Mouse (Mus musculus) lung, postnatal 25 days (tissue): ENCODE measurements around the gene Ccl28.
A peak's percentile ranks its signal among the peaks of the same experiment; 100 is the strongest.
"Not testable (repeated sequence)": the region's sequence is repeated elsewhere in the genome, so short reads cannot be mapped to it uniquely, and the experiment has no call there.

Experiments used
- DNase-seq: peaks from one replicate; pipeline ENCODE4 v3.0.0; 2022; ENCODE audit warnings: low spot score

Ccl28 gene

DNA sequence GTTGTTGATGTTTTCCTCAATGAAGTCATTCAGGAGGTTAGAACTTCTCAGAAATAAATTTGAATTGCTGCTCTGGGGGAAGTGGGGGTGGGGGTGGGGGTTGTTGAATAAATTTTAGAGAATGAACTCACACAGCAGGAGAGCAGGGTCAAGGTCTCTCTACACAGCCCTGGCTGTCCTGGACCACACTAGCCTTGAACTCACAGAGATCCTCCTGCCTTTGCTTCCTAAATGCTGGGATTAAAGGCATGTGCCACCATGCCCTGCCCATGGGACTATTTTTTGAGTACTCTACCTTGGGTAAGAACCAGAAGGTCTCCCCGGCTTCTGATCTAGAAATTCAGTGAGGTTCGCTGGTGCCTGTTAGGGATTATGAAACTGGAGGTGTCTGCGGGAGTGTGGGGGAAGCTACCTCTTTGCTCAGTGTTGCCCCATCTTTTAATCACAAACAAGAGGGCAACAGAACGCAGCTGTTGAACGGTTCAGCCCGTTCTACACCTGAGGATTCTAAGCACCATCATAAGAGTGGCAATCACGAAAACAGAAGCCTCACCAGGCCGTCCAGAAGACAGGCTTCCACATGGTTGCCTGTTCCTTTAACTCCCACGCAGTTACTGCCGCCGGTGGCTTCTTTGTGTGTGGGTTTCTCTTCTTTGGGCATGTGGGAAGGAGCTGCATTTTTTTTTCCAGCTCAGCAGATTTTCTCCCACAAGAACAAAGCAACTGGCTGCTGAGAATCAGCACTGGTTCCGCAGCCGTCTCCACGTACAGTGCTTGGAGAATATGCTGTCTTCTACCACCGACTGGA lies 25.5 kb downstream of the Ccl28 start:
- DNase-seq: no peak

DNA sequence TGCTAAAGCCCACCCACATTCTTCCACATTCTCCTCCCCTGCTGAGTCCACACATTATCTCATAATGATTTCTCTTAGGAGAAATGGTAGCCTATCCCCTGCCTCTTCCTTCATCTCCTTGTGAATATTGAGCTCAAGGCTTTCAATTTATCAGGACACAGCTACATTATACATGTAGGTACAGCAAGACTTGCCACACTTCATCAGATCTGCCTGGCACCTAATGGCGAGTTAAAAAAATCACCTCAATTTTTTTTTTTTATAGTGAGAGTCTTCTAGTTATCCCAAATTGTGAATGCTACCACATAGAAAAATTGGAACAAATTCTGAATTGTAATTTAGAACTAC lies 26.1 kb downstream of the Ccl28 start:
- DNase-seq: no peak

DNA sequence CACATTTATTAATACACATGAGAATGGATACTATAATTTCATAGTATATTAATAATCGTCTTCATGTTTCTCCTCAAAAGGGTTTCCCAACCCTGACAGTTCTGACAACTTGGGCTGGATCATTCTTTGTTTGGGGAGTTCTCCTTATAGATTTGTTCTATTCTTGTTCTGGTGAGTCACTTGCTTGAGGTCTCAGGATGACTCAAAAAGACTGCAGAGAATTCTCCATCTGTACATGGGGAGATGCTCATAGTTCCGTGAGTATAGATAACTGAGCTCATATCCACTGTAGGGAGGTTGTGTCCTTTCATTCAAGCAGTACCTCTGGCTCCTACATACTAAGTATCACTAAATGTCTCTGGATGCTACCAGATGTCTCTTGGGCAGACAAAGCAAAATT lies 31.1 kb downstream of the Ccl28 start:
- no peak for DNase-seq

DNA sequence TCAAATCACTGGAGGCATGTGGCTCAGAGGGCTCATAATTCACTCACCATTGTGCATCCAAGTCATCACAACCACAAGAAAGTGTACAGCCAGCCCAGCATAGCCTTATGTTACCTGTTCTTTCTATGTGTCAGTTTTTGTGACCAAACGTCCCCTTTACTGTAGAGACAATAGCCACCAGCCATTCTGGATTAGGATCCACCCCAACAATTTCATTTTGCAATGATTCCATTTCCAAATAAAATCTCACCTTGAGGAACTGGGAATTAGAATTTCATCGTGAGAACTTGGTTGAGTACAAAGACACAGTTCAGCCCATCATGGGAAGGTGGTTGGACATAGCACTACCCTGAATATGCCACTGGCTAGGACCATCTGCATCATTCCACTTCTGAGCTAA lies 32.6 kb downstream of the Ccl28 start:
- no peak for DNase-seq

DNA sequence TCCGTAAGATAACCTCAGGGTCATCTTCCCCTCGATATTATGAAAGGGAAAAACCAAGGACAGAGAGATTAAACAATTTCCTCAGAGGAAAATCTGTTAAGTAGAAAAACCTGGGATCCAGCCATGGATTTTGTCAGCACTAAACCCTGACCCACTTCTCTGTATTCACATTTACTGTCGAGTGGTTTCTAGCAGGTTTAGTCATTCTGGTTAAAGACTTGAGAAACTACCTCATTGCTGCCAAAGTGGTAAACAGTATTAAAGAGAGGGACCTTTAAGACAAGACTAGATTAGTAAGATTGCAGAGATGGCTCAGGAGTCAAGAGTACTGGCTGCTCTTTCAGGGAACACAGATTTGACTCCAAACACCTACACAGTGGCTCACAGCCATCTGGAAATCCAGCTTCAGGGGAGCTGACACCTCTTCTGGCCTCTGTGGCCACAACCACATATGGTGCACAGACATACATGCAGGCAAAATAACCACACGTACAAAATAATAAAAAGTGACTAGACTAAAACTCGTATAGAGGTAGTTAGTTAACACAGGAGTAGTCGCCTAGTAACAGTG lies 33.3 kb downstream of the Ccl28 start:
- DNase-seq: no peak

DNA sequence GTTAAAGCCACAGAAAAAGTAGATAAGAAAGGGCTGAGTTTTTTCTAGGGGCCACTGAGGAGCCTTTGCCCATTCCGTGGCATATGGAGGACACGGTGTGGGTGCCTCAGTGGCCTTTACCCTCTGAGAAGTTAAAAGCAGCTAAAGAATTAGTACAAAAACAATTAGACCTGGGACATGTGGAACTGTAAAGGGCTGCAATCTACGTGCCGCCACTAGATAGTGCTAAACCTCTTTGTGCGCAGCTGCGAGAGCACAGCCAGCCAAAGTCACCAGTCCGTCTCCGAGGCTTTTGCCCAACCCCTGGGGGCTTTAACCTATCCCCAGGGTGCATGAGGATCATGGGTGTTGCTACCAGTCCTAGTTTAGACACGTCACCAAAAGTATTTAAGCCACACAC lies 37.8 kb downstream of the Ccl28 start:
- DNase-seq: not testable (repeated sequence)

DNA sequence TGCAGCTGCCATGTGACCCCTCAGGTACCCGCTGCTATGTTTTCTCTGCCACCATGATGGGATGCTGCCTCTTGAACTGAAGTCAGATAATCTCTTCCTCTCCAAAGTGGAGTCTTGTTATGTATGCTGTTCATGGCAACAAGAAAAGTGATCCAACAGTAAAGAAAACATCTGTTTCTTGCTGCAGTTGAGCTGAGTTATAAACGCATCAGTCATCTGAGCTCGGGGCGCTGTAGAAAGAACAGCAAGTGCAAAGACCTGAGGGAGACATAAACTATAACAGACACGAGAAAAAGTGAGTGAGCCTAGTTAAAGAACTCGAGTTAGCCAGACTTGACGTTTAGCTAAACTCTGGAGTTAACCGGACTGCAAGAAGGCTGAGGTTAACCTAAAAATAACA lies 55.2 kb downstream of the Ccl28 start:
- DNase-seq: no peak

DNA sequence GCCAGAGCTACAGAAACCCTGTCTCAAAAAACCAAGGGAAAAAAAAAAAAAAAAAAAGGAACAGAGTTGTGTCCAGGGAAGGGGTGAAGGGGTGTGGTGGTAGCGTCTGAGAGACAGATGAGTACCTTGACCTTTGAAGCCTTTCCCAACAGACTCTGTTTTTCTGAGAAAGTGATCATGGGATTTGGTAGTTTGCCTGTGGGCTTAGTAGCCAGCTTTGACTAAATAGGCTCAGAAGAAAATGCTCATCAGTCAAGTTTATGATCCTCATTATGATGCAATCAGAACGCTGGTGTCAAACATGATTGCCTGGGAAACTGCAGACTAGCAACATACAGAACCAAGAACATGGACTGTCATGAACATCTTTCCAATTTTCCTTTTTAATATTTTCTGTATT lies 56.1 kb downstream of the Ccl28 start:
- DNase-seq: no peak

DNA sequence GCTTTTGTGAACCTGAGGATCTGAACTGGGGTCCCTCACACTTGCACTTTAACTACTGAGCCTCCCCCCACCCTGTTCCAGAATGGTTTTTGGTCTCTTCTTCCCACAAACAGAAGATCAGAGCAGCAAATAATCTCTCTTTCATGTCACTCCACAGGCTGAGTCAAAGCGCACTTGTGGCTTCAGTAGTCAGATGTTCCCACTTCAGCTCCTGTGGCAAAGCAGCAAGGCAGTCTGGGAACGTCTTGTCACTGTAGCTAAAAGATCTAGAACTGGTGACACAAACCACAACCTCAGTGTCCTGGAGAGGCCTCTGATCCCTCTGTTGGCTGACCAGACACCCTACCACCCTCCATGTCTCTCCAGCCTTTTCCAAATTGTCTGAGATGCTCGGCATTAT lies 57.5 kb downstream of the Ccl28 start:
- DNase-seq: no peak

DNA sequence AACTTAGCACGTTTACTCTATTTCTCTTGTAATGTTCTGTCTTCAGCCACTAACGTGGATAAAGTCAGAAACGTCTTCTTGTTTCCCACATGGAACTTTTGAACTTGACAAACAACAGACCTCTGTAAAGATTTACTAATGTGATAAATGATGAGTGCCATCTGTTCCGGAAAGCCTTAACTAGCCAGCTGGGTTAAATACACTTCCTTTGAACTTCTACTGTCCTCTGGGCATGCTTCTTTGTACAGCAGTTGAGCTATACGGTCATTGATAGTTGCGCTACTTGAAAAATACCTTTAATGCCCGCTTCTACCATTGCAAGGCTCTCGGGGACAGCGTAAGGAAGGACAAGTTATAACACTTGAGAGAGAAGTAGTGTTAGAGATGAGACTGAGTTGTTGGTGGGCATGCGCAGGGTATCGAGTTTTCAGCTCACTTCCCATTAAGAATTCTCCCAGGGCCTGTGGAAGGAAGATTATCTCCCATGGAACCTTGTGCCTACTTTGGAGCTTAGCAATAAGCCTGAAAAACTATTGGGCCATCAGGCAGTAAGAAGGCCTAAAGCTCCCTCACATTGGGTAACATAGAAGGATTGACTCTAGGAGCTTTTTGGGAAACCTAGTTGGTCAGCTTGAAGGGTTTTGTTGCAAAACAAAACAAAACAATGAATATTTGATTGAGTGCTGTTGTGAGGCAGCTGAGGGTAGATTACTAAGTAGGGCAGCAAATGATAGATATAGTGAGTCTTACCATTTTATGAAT lies 61.0 kb downstream of the Ccl28 start:
- DNase-seq: peak; percentile 32

DNA sequence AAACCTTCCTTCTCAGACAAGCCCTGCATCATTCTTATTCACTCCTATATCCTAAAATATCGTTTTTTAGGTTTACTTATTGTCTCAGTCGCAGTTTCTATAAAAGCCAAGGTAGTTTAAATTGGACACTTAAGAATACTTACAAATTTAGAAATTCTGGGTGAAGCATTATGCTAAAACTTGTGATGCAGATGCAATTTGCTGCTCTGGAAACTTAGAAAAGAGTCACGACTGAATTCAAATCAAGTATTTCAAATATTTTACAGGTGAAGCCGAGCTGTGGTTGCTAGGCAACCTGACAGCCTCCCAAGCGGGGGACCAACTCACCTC lies 66.1 kb downstream of the Ccl28 start:
- DNase-seq: no peak

DNA sequence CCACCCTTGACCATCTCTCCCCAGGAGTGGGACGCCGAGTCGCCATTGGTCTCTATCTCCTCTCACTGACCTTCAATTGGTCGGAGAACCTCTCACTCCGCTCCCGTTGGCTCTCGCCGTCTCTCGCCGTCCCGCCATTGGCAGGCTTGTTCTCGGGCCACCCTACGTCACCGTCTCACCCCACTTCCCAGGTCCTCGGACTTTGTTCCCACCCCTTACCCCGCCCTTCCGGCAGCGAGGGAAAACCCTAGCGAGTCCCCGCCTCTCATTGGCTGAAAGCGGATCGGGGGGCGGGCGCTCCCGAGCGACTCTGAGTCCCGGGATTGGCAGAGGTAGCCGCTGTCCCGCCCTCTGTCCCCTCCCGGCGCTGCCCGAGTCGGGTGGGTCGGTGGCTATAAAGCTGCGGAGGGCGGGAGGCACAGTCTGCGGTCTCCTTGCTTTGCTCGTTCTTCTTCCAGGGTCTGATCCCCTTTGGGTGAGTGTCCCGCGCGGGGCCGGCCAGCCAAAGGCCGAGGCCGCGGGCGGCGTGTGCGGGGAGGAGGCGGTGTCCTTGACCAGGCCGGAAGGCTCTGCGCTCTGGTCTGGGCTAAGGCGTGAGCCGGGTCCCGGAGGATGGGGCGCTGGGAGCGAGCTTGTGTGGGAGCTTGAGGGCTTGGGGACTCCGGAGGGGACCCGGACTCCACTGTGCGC lies 66.6 kb downstream of the Ccl28 start, which contains the start of gene Hmgcs1:
Gene Hmgcs1, plus strand, starts transcription at position 341 of the 690 bp plus-strand sequence.
- peak; percentile 100 for DNase-seq

DNA sequence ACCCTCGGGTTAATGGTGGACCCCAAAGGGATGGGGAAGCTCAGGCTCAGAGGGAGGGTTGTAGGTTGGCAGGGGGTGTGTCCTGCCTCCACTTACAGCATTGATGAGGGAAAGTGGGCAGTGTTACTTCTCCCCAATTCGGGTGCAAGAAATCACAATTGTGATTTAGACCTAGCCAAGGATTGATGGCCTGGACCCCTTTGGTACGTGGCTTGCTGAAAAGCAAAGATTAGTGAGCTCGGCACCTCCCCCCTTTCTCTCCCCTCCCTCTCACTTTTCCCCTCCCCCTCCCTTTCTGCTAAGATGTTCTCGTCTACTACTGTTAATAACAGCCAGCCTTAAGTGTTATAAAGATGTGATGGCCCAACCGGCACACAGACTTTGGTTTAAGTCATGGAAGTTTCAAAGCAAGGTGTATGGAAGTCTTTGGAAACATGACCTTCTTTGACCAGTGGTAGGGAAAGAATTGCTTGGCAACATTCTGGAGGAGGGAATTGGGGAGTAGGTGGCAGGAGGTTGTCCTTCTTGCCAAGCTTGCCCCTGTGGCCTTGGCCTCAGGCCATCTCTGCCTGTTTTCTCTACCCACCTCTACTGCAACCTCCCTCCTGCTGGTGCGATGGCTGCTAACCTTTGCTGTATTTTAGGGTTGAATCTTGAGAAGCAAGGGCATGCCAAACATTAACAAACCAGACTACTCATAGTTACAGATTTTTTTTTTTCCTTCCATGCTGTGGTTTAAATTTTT lies 67.4 kb downstream of the Ccl28 start:
- no peak for DNase-seq

DNA sequence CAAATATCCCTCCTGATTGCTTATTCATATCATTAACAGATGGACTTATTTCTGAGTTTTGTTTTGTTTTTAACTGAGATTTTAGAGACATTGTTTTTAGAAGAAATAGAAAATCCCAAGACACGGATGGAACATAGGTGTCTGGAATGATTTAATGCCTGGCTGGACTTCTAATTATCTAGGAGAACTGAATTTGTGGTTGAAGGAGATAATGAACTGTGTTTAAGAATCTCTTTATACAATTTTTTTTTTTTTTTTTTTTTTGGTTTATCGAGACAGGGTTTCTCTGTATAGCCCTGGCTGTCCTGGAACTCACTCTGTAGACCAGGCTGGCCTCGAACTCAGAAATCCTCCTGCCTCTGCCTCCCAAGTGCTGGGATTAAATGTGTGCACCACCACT lies 68.3 kb downstream of the Ccl28 start:
- not testable (repeated sequence) for DNase-seq

DNA sequence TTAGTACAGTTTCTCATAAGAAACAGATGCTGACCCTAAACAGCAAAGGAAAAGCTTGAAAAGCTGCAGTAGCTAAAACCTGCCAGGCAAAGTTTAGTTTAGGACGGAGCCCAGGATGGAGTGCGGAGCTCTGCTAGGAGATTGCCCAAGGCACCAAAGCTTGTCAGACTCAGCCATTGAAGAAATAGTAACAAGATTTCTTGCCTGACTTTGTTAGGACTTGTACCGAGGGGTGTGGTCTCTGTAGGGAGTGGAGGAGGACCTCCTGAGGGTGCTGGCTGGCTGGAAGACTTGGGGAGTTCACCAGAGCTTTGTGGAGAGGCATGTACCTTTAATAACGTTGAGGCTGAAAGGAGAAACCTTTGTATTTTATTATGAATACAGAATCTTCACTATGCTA lies 72.1 kb downstream of the Ccl28 start:
- no peak for DNase-seq

DNA sequence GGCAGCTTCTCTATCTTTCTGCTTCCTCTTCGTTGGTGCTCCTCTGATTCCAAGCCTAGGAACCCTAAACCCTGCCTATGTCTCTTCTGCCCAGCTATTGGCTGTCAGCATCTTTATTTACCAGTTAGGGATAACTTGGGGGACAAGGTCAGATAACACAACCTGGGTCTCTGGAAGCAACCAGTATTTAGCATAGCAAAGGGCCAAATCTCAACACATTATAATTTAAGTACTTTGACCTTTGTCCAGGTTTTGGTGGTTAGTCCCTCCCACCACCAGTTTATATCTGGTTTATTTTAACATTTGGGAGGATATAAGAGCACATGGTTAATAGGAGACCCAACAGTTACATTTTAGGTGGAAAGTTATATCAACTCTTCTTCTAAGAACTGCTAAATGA lies 72.9 kb downstream of the Ccl28 start:
- DNase-seq: no peak

DNA sequence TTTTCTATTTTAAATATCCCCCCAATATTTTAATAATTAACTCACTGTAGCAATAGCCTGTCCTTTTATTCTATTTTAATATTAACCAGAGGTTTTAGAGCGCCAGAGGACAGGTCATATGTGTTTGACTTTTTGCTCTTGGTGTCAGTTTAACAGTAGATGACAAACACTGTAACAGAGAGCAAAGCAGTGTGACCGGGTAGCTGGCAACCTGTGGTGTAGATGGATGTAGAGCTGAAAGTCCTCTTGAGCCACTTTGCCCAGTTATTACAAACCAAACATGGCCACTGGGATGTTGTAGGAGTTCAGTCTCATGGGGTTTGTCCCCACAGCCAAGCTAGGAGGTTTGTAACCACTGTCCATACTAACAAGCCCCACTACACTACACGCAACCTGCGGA lies 74.8 kb downstream of the Ccl28 start:
- no peak for DNase-seq
